Mouse (Mus musculus): ENCODE measurements around the gene Picalm.

- TF ChIP-seq CTCF (IDR thresholded peaks at IDR 0.05; ENCODE audit: low read depth, low read length) (no peak), GATA1 (IDR thresholded peaks at IDR 0.05; ENCODE audit: borderline replicate concordance, low read length) (no peak), POLR2AphosphoS5 (IDR thresholded peaks at IDR 0.05; ENCODE audit: insufficient replicate concordance, low read depth, low read length) (no peak), TAL1 (conservative IDR thresholded peaks at IDR 0.05; ENCODE audit: low read depth, low read length) (no peak), GATA2 (IDR thresholded peaks at IDR 0.05; ENCODE audit: borderline replicate concordance, low read depth, low read length) (no peak)
These were observed 1.3 kb downstream of the Picalm start for GRCm38 (mm10) chr7:90131376-90131651.

Data from G1E (cell line).